Mouse (Mus musculus) heart, embryonic 10.5 days (tissue): ENCODE measurements at regions not wholly inside any gene's neighbourhood (a gene's known extent, or its start where the extent isn't known, plus 50 kb on each side); places are given as distances from the start of the nearest gene placed in this dataset.

ENCODE experiments used
- DNase-seq: peaks from one replicate; pipeline ENCODE4 v3.0.0-alpha.2; 2017; ENCODE audit warnings: low spot score
- H3K27ac ChIP-seq: fragments of 300-500 bp; sonication (generic); 2 replicates; pipeline ENCODE4 v1.5.1; 2016; ENCODE audit warnings: mild to moderate bottlenecking
- H3K27me3 ChIP-seq: fragments of 300-500 bp; sonication (generic); 2 replicates; pipeline ENCODE4 v1.6.1; 2016; ENCODE audit warnings: mild to moderate bottlenecking; ENCODE audit not compliant: poor library complexity, insufficient read depth, severe bottlenecking
- H3K36me3 ChIP-seq: fragments of 300-500 bp; sonication (generic); 2 replicates; pipeline ENCODE4 v1.6.1; 2016; ENCODE audit warnings: mild to moderate bottlenecking, moderate library complexity
- H3K4me1 ChIP-seq: fragments of 300-500 bp; sonication (generic); 2 replicates; pipeline ENCODE4 v1.6.1; 2016; ENCODE audit warnings: mild to moderate bottlenecking
- H3K4me3 ChIP-seq: fragments of 300-500 bp; sonication (generic); 2 replicates; pipeline ENCODE4 v1.5.1; 2016; ENCODE audit warnings: mild to moderate bottlenecking, moderate library complexity
- H3K9me3 ChIP-seq: fragments of 300-500 bp; sonication (generic); 2 replicates; pipeline ENCODE4 v1.6.1; 2016; ENCODE audit warnings: mild to moderate bottlenecking, moderate library complexity
- WGBS: fragments of 180-500 bp; shearing (Covaris S2); methylation state at CpG from one replicate; pipeline ENCODE4 v1.1.7; 2016; 5-methylcytosine and 5-hydroxymethylcytosine counted together

- no peak for DNase-seq
- no peaks in the 10 kb centered on the region for H3K27me3 ChIP-seq
- no peaks in the 10 kb centered on the region for H3K9me3 ChIP-seq
- H3K4me3 ChIP-seq, result no peak overlapping the region
- 0 out of 2 replicates have a peak, but pooled peaks cover 3% of the 10 kb centered on the region for H3K4me1 ChIP-seq
- WGBS, result 76% methylated on average over 4 of the region's 4 CpGs
- no peaks in the 10 kb centered on the region for H3K36me3 ChIP-seq
- H3K27ac ChIP-seq, result no peak overlapping the region
Observed at GRCm38 (mm10) chr13:53586771-53587170, 113.9 kb upstream of the Msx2 start.

- H3K9me3 ChIP-seq, result 0 out of 2 replicates have a peak, but pooled peaks cover 2% of the 10 kb centered on the region
- 76% methylated on average over 9 of the region's 9 CpGs for WGBS
- no peaks in the 10 kb centered on the region for H3K27me3 ChIP-seq
- DNase-seq, result no peak
- no peaks in the 10 kb centered on the region for H3K36me3 ChIP-seq
- H3K4me3 ChIP-seq, result no peak overlapping the region
- 0 out of 2 replicates have a peak, but pooled peaks cover 3% of the 10 kb centered on the region for H3K4me1 ChIP-seq
- H3K27ac ChIP-seq, result no peak overlapping the region
Observed at GRCm38 (mm10) chr13:53584504-53585130, 111.7 kb upstream of the Msx2 start.

- no peak for DNase-seq
- Histone ChIP-seq H3K4me3 (no peak overlapping the region), H3K36me3 (no peaks in the 10 kb centered on the region), H3K27me3 (peaks cover 16% of the 10 kb centered on the region; the same call in 1 of the 2 replicates), H3K4me1 (peaks cover 18% of the 10 kb centered on the region; the same call in 1 of the 2 replicates), H3K27ac (no peak overlapping the region), H3K9me3 (no peaks in the 10 kb centered on the region)
- WGBS, result 53% methylated on average over 18 of the region's 18 CpGs
Observed at GRCm38 (mm10) chr13:53553876-53554577, 81.2 kb upstream of the Msx2 start.

GRCm38 (mm10) chr13:53553192-53553875 lies 80.5 kb upstream of the Msx2 start:
- no peaks in the 10 kb centered on the region for H3K9me3 ChIP-seq
- H3K4me1 ChIP-seq, result peaks cover 22% of the 10 kb centered on the region
- H3K27ac ChIP-seq, result 0 out of 2 replicates have a peak overlapping the region, but pooled peaks have one; percentile 1
- H3K36me3 ChIP-seq, result no peaks in the 10 kb centered on the region
- peaks cover 16% of the 10 kb centered on the region; the same call in 1 of the 2 replicates for H3K27me3 ChIP-seq
- WGBS, result 71% methylated on average over 13 of the region's 13 CpGs
- no peak overlapping the region for H3K4me3 ChIP-seq
- DNase-seq, result no peak

- no peaks in the 10 kb centered on the region for H3K9me3 ChIP-seq
Observed at GRCm38 (mm10) chr13:53548396-53548795, 75.5 kb upstream of the Msx2 start.

GRCm38 (mm10) chr13:53543291-53543690 lies 70.4 kb upstream of the Msx2 start:
- Histone ChIP-seq H3K36me3 (no peaks in the 10 kb centered on the region), H3K4me1 (peaks cover 2% of the 10 kb centered on the region), H3K27ac (no peak overlapping the region), H3K27me3 (no peaks in the 10 kb centered on the region), H3K4me3 (no peak overlapping the region), H3K9me3 (no peaks in the 10 kb centered on the region)
- DNase-seq, result no peak
- WGBS, result 59% methylated on average over 5 of the region's 5 CpGs

More at GRCm38 (mm10) chr13:53548396-53548795, 75.5 kb upstream of the Msx2 start:
- Histone ChIP-seq H3K4me3 (no peak overlapping the region), H3K4me1 (peaks cover 9% of the 10 kb centered on the region), H3K27ac (no peak overlapping the region), H3K27me3 (peaks cover 4% of the 10 kb centered on the region; the same call in 1 of the 2 replicates), H3K36me3 (no peaks in the 10 kb centered on the region)
- DNase-seq, result no peak
- 69% methylated on average over 11 of the region's 11 CpGs for WGBS

GRCm38 (mm10) chr13:53539797-53540196 lies 66.9 kb upstream of the Msx2 start:
- DNase-seq, result no peak
- H3K27ac ChIP-seq, result no peak overlapping the region
- 85% methylated on average over 5 of the region's 5 CpGs for WGBS
- H3K4me1 ChIP-seq, result no peaks in the 10 kb centered on the region
- H3K36me3 ChIP-seq, result no peaks in the 10 kb centered on the region
- H3K27me3 ChIP-seq, result no peaks in the 10 kb centered on the region
- H3K9me3 ChIP-seq, result no peaks in the 10 kb centered on the region
- no peak overlapping the region for H3K4me3 ChIP-seq

GRCm38 (mm10) chr13:53537937-53538336 lies 65.1 kb upstream of the Msx2 start:
- Histone ChIP-seq H3K36me3 (no peaks in the 10 kb centered on the region), H3K27me3 (0 out of 2 replicates have a peak, but pooled peaks cover 5% of the 10 kb centered on the region), H3K9me3 (no peaks in the 10 kb centered on the region), H3K4me1 (no peaks in the 10 kb centered on the region), H3K27ac (no peak overlapping the region), H3K4me3 (no peak overlapping the region)
- DNase-seq, result no peak
- 80% methylated on average over 6 of the region's 6 CpGs for WGBS

- H3K4me1 ChIP-seq, result no peaks in the 10 kb centered on the region
- no peaks in the 10 kb centered on the region for H3K36me3 ChIP-seq
- H3K27ac ChIP-seq, result no peak overlapping the region
- WGBS, result 72% methylated on average over 10 of the region's 10 CpGs
- H3K27me3 ChIP-seq, result 0 out of 2 replicates have a peak, but pooled peaks cover 6% of the 10 kb centered on the region
- no peaks in the 10 kb centered on the region for H3K9me3 ChIP-seq
- H3K4me3 ChIP-seq, result no peak overlapping the region
- no peak for DNase-seq
Observed at GRCm38 (mm10) chr13:53535781-53536425, 63.0 kb upstream of the Msx2 start.

GRCm38 (mm10) chr13:53533738-53534137 lies 60.9 kb upstream of the Msx2 start:
- Histone ChIP-seq H3K36me3 (no peaks in the 10 kb centered on the region), H3K27ac (no peak overlapping the region)
- no peak for DNase-seq

GRCm38 (mm10) chr13:53526880-53527279 lies 54.0 kb upstream of the Msx2 start:
- peak; percentile 83 for DNase-seq

More at GRCm38 (mm10) chr13:53533738-53534137, 60.9 kb upstream of the Msx2 start:
- H3K4me1 ChIP-seq, result no peaks in the 10 kb centered on the region
- 50% methylated on average over 8 of the region's 8 CpGs for WGBS
- no peak overlapping the region for H3K4me3 ChIP-seq
- 0 out of 2 replicates have a peak, but pooled peaks cover 6% of the 10 kb centered on the region for H3K27me3 ChIP-seq
- H3K9me3 ChIP-seq, result no peaks in the 10 kb centered on the region

GRCm38 (mm10) chr13:53522807-53523206 lies 49.9 kb upstream of the Msx2 start:
- Histone ChIP-seq H3K27me3 (no peaks in the 10 kb centered on the region), H3K9me3 (no peaks in the 10 kb centered on the region), H3K4me3 (no peak overlapping the region), H3K27ac (no peak overlapping the region), H3K4me1 (peaks cover 41% of the 10 kb centered on the region), H3K36me3 (no peaks in the 10 kb centered on the region)
- no peak for DNase-seq
- WGBS, result 23% methylated on average over 5 of the region's 5 CpGs

More at GRCm38 (mm10) chr13:53526880-53527279, 54.0 kb upstream of the Msx2 start:
- Histone ChIP-seq H3K9me3 (no peaks in the 10 kb centered on the region), H3K27ac (peak overlapping the region; percentile 63), H3K27me3 (no peaks in the 10 kb centered on the region), H3K4me1 (peaks cover 32% of the 10 kb centered on the region), H3K36me3 (no peaks in the 10 kb centered on the region), H3K4me3 (no peak overlapping the region)
- WGBS, result 35% methylated on average over 9 of the region's 9 CpGs
